Mouse (Mus musculus) left cerebral cortex, postnatal 4 days (tissue): ENCODE data around the gene Smarcad1. TPM values are rescaled to one million over a fixed set of nuclear protein-coding genes. Genes with fewer than 3 reads are reported as not detected.
A peak's percentile ranks its signal among the peaks of the same experiment; 100 is the strongest.
"Not testable (repeated sequence)": the region's sequence is repeated elsewhere in the genome, so short reads cannot be mapped to it uniquely, and the experiment has no call there.

Experiments
- DNase-seq: peaks from one replicate; pipeline ENCODE4 v3.0.0-alpha.2; 2022
- intact Hi-C: fragments of 180-260 bp; cut with DNase I; formaldehyde crosslinking; loops from one replicate; pipeline ENCODE4 v1.15.1; 2025
- total RNA-seq, 2 experiments: library from RNA; stranded (reverse); gene quantifications; 2 replicates each; pipeline ENCODE4 v1.2.3; 2021

Gene Smarcad1
- 10 to 100 TPM; 64.5 to 71.6 TPM for total RNA-seq

GRCm38 (mm10) chr6:65042491-65043171, at the start of gene Smarcad1:
Gene Smarcad1 (plus strand): TSS chr6:65042583.
- intact Hi-C loops: no loop called here
- DNase-seq: peak; percentile 94

- DNase-seq: peak; percentile 43
- intact Hi-C loops: loop anchor here (5.0 kb wide), 1 partner anchor 310 kb away; no protein-coding TSS in a partner anchor
These were observed 45.5 kb upstream of the Smarcad1 start for GRCm38 (mm10) chr6:64996824-64997421.

GRCm38 (mm10) chr6:64997805-64998204, 44.6 kb upstream of the Smarcad1 start:
- DNase-seq: no peak
- intact Hi-C loops: loop anchor here (5.0 kb wide), 1 partner anchor 311 kb away; no protein-coding TSS in a partner anchor

- intact Hi-C loops: not testable (repeated sequence)
- DNase-seq: peak; percentile 2
These were observed 41.6 kb upstream of the Smarcad1 start for GRCm38 (mm10) chr6:65000757-65001156.

GRCm38 (mm10) chr6:65002196-65002595, 40.2 kb upstream of the Smarcad1 start:
- intact Hi-C loops: no loop called here

GRCm38 (mm10) chr6:65008836-65009235, 33.5 kb upstream of the Smarcad1 start:
- intact Hi-C loops: no loop called here
- DNase-seq: no peak

More at GRCm38 (mm10) chr6:65002196-65002595, 40.2 kb upstream of the Smarcad1 start:
- no peak for DNase-seq

- DNase-seq: no peak
- intact Hi-C loops: no loop called here
These were observed 30.9 kb upstream of the Smarcad1 start for GRCm38 (mm10) chr6:65011444-65011990.

GRCm38 (mm10) chr6:65012142-65012541, 30.2 kb upstream of the Smarcad1 start:
- intact Hi-C loops: no loop called here

GRCm38 (mm10) chr6:65017566-65017965, 24.8 kb upstream of the Smarcad1 start:
- intact Hi-C loops: no loop called here
- no peak for DNase-seq

More at GRCm38 (mm10) chr6:65012142-65012541, 30.2 kb upstream of the Smarcad1 start:
- no peak for DNase-seq

- DNase-seq, intact Hi-C loops: not testable (repeated sequence)
These were observed 23.4 kb upstream of the Smarcad1 start for GRCm38 (mm10) chr6:65018966-65019365.

GRCm38 (mm10) chr6:65021883-65022282, 20.5 kb upstream of the Smarcad1 start:
- DNase-seq: no peak
- intact Hi-C loops: no loop called here

- DNase-seq: no peak
- intact Hi-C loops: no loop called here
These were observed 19.3 kb upstream of the Smarcad1 start for GRCm38 (mm10) chr6:65023053-65023452.

- intact Hi-C loops: no loop called here
- DNase-seq: no peak
These were observed 17.7 kb upstream of the Smarcad1 start for GRCm38 (mm10) chr6:65024668-65025067.

GRCm38 (mm10) chr6:65025130-65025529, 17.3 kb upstream of the Smarcad1 start:
- no peak for DNase-seq
- intact Hi-C loops: no loop called here

- intact Hi-C loops: no loop called here
- no peak for DNase-seq
These were observed 7.7 kb upstream of the Smarcad1 start for GRCm38 (mm10) chr6:65034661-65035060.

GRCm38 (mm10) chr6:65035469-65035868, 6.9 kb upstream of the Smarcad1 start:
- intact Hi-C loops: no loop called here

GRCm38 (mm10) chr6:65041932-65042331, 451 bp upstream of the Smarcad1 start:
- intact Hi-C loops: no loop called here
- no peak for DNase-seq

More at GRCm38 (mm10) chr6:65035469-65035868, 6.9 kb upstream of the Smarcad1 start:
- DNase-seq: no peak

- intact Hi-C loops: no loop called here
- DNase-seq: no peak
These were observed 858 bp downstream of the Smarcad1 start for GRCm38 (mm10) chr6:65043241-65043640.

- DNase-seq: no peak
- intact Hi-C loops: no loop called here
These were observed 6.7 kb downstream of the Smarcad1 start for GRCm38 (mm10) chr6:65049100-65049499.

GRCm38 (mm10) chr6:65056620-65057019, 14.2 kb downstream of the Smarcad1 start:
- intact Hi-C loops: no loop called here
- no peak for DNase-seq

GRCm38 (mm10) chr6:65057137-65057536, 14.8 kb downstream of the Smarcad1 start:
- intact Hi-C loops, DNase-seq: not testable (repeated sequence)

GRCm38 (mm10) chr6:65061049-65061448, 18.7 kb downstream of the Smarcad1 start:
- intact Hi-C loops: loop anchor here (5.0 kb wide), 1 partner anchor 36 kb away; no protein-coding TSS in a partner anchor
- DNase-seq: no peak
